Mouse (Mus musculus) heart, postnatal 0 days (tissue): ENCODE results near the gene Cdh15.

ENCODE experiments used
- CTCF ChIP-seq: IDR thresholded peaks from 2 replicates; pipeline ENCODE4 v1.5.1; 2016; ENCODE audit warnings: antibody characterized with exemption, control low read depth, low read depth
- EP300 ChIP-seq: IDR thresholded peaks from 2 replicates; pipeline ENCODE4 v1.6.1; 2016; ENCODE audit warnings: antibody characterized with exemption, low read depth

DNA sequence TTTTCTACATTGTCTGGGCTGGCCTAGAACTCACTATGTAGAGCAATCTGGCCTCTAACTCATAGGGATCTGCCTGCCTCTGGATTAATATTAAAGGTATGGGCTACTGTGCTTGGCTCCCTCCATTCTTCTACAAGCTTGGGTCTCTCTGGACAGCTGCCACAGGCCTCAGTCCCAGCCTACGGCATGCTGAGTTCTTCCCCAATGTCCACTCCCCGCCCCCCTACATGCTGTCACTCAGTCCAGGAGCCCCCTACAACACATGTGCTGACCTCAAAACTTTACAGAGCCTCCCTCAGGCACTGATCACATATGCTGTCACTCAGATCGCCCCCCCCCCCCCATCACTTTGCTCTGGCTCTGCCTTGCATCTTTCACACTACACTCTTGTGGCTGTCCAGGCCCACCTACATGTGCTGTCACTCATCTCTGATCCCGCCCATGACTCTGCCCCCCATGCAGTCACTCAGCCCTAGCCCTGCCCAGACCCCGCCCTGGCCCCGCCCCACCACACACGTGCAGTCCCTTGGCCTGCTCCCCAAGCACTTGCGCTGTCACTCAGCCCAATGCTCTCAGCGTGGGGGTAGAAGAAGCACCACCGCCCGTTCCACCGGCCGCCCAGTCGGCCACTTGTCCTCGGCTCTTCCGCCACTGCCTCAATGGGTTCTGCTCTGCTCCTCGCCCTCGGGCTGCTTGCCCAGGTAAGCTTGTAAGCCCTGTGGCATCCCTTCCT is at the start of gene Cdh15:
- TF ChIP-seq EP300 (no peak), CTCF (no peak)
